Mouse (Mus musculus): ENCODE results near the gene Olfr112. TPM values are rescaled to one million over a fixed set of nuclear protein-coding genes. Genes with fewer than 3 reads are reported as not detected.

The Olfr112 gene
- polyA plus RNA-seq, 1 experiment from 2014 or later = not detected

Other genes starting within 250 kb of the Olfr112 start
- not detected in 2 replicates for gene Olfr103, start 229.8 kb downstream of the Olfr112 start, polyA plus RNA-seq (2016; fragmentation: Nextera tagmentation; extraction: Ambion mirVana)
- gene Olfr104-ps, start 209.9 kb downstream of the Olfr112 start, polyA plus RNA-seq (2016; fragmentation: Nextera tagmentation; extraction: Ambion mirVana) = not detected in 2 replicates
- gene Olfr105-ps, start 190.4 kb downstream of the Olfr112 start, polyA plus RNA-seq (2016; fragmentation: Nextera tagmentation; extraction: Ambion mirVana) = not detected in 2 replicates
- not detected in 2 replicates for gene Olfr106-ps, start 179.1 kb downstream of the Olfr112 start, polyA plus RNA-seq (2016; fragmentation: Nextera tagmentation; extraction: Ambion mirVana)
- gene Olfr107, start 170.2 kb downstream of the Olfr112 start, polyA plus RNA-seq (2016; fragmentation: Nextera tagmentation; extraction: Ambion mirVana) = not detected in 2 replicates
- gene Olfr108, start 124.0 kb downstream of the Olfr112 start, polyA plus RNA-seq (2016; fragmentation: Nextera tagmentation; extraction: Ambion mirVana) = not detected in 2 replicates
- not detected in 2 replicates for gene Olfr109, start 110.5 kb downstream of the Olfr112 start, polyA plus RNA-seq (2016; fragmentation: Nextera tagmentation; extraction: Ambion mirVana)
- gene H2-M2, start 85.9 kb downstream of the Olfr112 start, polyA plus RNA-seq (2016; fragmentation: Nextera tagmentation; extraction: Ambion mirVana) = not detected in 2 replicates
- gene Olfr110, start 77.0 kb downstream of the Olfr112 start, polyA plus RNA-seq (2016; fragmentation: Nextera tagmentation; extraction: Ambion mirVana) = not detected in 2 replicates
- not detected in 2 replicates for gene Olfr111, start 61.4 kb downstream of the Olfr112 start, polyA plus RNA-seq (2016; fragmentation: Nextera tagmentation; extraction: Ambion mirVana)
- gene Olfr113, start 8.2 kb upstream of the Olfr112 start, polyA plus RNA-seq (2016; fragmentation: Nextera tagmentation; extraction: Ambion mirVana) = not detected in 2 replicates
- gene Olfr114, start 23.3 kb upstream of the Olfr112 start, polyA plus RNA-seq (2016; fragmentation: Nextera tagmentation; extraction: Ambion mirVana) = not detected in 2 replicates
- gene Olfr115, start 57.7 kb upstream of the Olfr112 start, polyA plus RNA-seq (2016; fragmentation: Nextera tagmentation; extraction: Ambion mirVana) = not detected in 2 replicates
- not detected in 2 replicates for gene Olfr116, start 57.7 kb upstream of the Olfr112 start, polyA plus RNA-seq (2016; fragmentation: Nextera tagmentation; extraction: Ambion mirVana)
- gene Olfr117, start 94.3 kb upstream of the Olfr112 start, polyA plus RNA-seq (2016; fragmentation: Nextera tagmentation; extraction: Ambion mirVana) = not detected in 2 replicates
- gene Olfr118, start 97.5 kb upstream of the Olfr112 start, polyA plus RNA-seq (2016; fragmentation: Nextera tagmentation; extraction: Ambion mirVana) = not detected in 2 replicates
- gene Olfr119, start 127.1 kb upstream of the Olfr112 start, polyA plus RNA-seq (2016; fragmentation: Nextera tagmentation; extraction: Ambion mirVana) = not detected in 2 replicates
- not detected in 2 replicates for gene Olfr120, start 152.4 kb upstream of the Olfr112 start, polyA plus RNA-seq (2016; fragmentation: Nextera tagmentation; extraction: Ambion mirVana)
- gene Olfr121, start 179.4 kb upstream of the Olfr112 start, polyA plus RNA-seq (2016; fragmentation: Nextera tagmentation; extraction: Ambion mirVana) = not detected in 2 replicates
- not detected in 2 replicates for gene Olfr122, start 199.2 kb upstream of the Olfr112 start, polyA plus RNA-seq (2016; fragmentation: Nextera tagmentation; extraction: Ambion mirVana)
- gene Olfr123, start 224.1 kb upstream of the Olfr112 start, polyA plus RNA-seq (2016; fragmentation: Nextera tagmentation; extraction: Ambion mirVana) = not detected in 2 replicates
- gene Olfr124, start 230.4 kb upstream of the Olfr112 start, polyA plus RNA-seq (2016; fragmentation: Nextera tagmentation; extraction: Ambion mirVana) = not detected in 2 replicates

All from hindbrain, embryonic 12.5 days (tissue).